Mouse (Mus musculus): ENCODE results near the gene Trim42. TPM values are rescaled to one million over a fixed set of nuclear protein-coding genes. Genes with fewer than 3 reads are reported as not detected.

Trim42 gene
- polyA plus RNA-seq, 1 experiment from 2014 or later: not detected

DNA sequence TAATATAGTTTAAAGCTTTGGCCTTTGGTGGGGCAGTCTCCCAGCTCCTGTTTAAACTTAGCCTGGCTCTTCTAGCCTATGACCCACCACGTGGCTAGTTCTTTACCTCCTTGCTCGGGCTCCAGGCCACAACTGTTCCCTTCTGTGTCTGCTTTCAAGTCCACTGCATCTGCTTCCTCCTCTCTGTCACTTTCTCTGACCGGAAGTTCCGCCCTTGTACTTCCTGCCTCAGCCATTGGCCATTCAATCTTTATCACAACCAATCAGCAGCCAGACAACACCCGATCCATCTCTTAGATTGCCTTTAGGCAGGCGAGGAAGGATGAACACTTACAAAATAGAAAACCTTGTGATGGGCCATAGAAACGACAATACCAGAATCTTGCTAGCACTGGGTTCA is 58.1 kb downstream of the Trim42 start:
- Histone ChIP-seq H3K9me3 (ENCODE audit: control insufficient read depth, low read length) (no peaks in the 10 kb centered on the region), H3K4me3 (ENCODE audit: low read depth, low read length) (no peak overlapping the region), H3K4me2 (no peak overlapping the region), H3K36me3 (ENCODE audit: control insufficient read depth, insufficient read depth, low read length) (no peaks in the 10 kb centered on the region), H3K9ac (ENCODE audit: low read depth, low read length) (no peak overlapping the region), H3K27me3 (replicated peaks; ENCODE audit: control insufficient read depth, insufficient read depth, low read length) (no peaks in the 10 kb centered on the region), H3K27ac (ENCODE audit: low read depth, low read length) (no peak overlapping the region), H3K4me1 (replicated peaks; ENCODE audit: control insufficient read depth, insufficient read depth, low read length) (no peaks in the 10 kb centered on the region)
- WGBS: 70% methylated on average over 7 of the region's 7 CpGs
- ATAC-seq (replicated peaks; ENCODE audit: low FRiP score): no peak
- DNase-seq (ENCODE audit: low spot score): no peak

DNA sequence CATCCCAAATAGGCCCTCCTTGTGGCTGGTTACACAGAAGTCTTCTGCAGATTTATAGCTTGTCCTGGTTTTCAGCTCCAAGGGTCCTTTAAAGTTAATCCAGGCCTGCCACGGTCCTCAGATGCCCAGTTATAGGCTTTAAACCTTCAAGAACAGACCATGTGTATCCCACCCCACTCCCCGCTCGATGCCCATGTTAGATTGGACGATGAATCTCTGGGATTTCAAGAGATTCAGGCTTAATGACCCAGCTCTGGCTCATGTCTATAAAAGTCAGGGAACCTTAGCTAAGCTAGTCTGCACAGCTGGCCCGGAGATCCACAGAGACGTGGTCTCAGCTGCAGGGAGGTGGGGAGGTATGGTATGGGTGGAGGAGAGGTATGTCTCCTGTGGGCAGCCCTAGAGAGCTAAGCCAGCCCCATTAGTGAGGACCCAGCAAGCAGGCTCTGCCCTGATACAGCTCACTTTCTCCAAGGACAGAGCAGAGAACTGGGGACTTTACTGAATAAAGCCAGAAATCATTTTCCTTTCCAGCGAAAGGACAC is 60.2 kb downstream of the Trim42 start:
- Histone ChIP-seq H3K4me1 (replicated peaks; ENCODE audit: control insufficient read depth, insufficient read depth, low read length) (no peaks in the 10 kb centered on the region), H3K36me3 (ENCODE audit: control insufficient read depth, insufficient read depth, low read length) (no peaks in the 10 kb centered on the region), H3K4me3 (ENCODE audit: low read depth, low read length) (no peak overlapping the region), H3K27me3 (replicated peaks; ENCODE audit: control insufficient read depth, insufficient read depth, low read length) (no peaks in the 10 kb centered on the region), H3K27ac (ENCODE audit: low read depth, low read length) (no peak overlapping the region), H3K9me3 (ENCODE audit: control insufficient read depth, low read length) (no peaks in the 10 kb centered on the region), H3K9ac (ENCODE audit: low read depth, low read length) (no peak overlapping the region), H3K4me2 (no peak overlapping the region)
- ATAC-seq (replicated peaks; ENCODE audit: low FRiP score): no peak
- WGBS: 80% methylated on average over 7 of the region's 7 CpGs
- DNase-seq (ENCODE audit: low spot score): no peak

DNA sequence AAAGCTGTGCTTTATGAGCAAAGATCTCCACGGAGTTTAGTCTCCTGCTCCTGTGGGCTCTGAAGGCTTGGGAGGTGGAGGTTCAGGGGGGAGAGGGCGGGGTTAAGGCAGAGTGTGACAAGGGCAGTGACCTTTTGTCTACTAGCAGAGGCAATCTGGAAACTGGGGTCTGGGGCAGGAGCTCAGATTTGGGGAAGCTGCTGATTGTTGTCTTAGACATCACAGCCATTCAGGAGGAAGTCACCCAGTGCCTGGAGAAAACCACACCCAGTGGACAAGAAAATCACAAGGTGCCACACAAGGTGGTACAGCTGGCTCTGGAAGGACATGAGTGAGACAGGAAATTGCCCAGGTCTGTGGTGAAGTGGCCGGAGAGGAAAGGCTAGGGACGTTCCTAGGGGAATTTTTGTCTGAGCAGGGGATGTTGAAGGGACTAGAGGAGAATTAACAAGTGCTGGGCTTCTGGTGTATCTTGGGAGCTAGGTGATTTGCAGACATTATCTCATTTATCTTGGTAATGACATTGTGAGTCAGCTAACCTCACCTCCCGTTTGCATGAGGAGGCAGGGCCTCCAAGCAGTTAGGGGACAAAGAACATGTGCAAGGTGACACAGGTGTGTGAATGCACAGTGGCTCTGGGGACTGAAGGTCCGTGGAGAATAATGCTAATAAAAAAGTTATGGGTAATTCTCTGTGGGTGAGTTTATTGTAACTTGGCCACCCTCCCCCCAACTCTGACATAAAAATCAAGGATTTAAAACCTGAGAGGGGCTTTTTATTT is 61.9 kb downstream of the Trim42 start:
- H3K9me3 ChIP-seq (ENCODE audit: control insufficient read depth, low read length): no peaks in the 10 kb centered on the region
- ATAC-seq (replicated peaks; ENCODE audit: low FRiP score) (no peak), DNase-seq (ENCODE audit: low spot score) (no peak)
- H3K4me2 ChIP-seq: no peak overlapping the region
- H3K27ac ChIP-seq (ENCODE audit: low read depth, low read length): no peak overlapping the region
- WGBS: 34% methylated on average over 6 of the region's 6 CpGs
- no peaks in the 10 kb centered on the region for H3K27me3 ChIP-seq (replicated peaks; ENCODE audit: control insufficient read depth, insufficient read depth, low read length)
- no peaks in the 10 kb centered on the region for H3K36me3 ChIP-seq (ENCODE audit: control insufficient read depth, insufficient read depth, low read length)
- no peak overlapping the region for H3K4me3 ChIP-seq (ENCODE audit: low read depth, low read length)
- no peak overlapping the region for H3K9ac ChIP-seq (ENCODE audit: low read depth, low read length)
- no peaks in the 10 kb centered on the region for H3K4me1 ChIP-seq (replicated peaks; ENCODE audit: control insufficient read depth, insufficient read depth, low read length)
